Mouse (Mus musculus): Measurements from ENCODE around the gene Hjurp. TPM values are rescaled to one million over a fixed set of nuclear protein-coding genes. Genes with fewer than 3 reads are reported as not detected.

The Hjurp gene
- polyA plus RNA-seq, 1 experiment, result 29.4 TPM

DNA sequence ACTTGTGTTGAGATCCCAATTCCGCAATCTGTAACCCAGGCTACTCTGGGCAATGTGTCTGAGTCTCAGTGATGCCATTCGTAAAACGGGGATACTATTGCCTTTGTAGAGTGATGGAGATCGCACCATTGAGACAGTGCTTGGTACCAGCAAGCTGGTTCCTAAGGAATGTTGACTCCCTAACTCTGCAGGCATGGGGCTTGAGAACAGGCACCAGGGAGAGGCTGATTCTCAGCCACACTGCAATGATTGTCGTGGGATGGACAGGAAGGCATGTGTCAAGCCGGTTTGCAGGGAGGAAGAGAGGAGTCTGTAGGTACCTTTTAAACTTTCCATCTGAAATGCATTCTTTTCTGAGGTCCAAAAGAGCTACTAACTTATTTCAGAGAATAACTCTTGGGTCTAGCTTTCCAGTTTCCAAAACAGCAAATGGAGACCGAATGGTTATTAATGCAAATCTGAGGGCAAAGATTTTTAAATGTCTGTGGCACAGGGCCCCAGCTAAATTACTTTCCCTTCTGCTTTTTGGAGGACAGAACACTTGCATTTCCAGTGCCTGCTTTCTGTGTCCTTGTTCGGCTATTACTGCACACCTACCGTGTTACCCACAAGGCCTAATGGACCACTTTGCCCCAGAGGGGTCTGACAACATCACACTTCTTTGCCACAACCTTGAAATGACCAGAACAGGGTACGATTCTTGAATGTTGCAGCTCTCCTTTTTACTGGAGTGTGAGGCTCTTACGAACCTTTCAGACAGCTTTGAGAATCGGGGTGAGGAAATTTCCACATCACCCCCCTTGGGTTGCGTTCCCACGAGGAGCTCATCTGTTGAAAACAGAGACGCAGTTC, 6.2 kb upstream of the Hjurp start:
- 75% methylated on average over 15 of the region's 15 CpGs for WGBS
- H3K4me3 ChIP-seq (replicated peaks; ENCODE audit: extremely low read depth, low read depth, low read length), result no peak overlapping the region
- no peak for TF ChIP-seq CTCF (IDR thresholded peaks at IDR 0.05; ENCODE audit: insufficient read depth, low read length)
- TF ChIP-seq POLR2A (IDR thresholded peaks at IDR 0.05; ENCODE audit: borderline replicate concordance, extremely low read depth, low read depth, low read length), result no peak
- no peaks in the 10 kb centered on the region for H3K4me1 ChIP-seq (ENCODE audit: control insufficient read depth, insufficient read depth, low read length)
- no peak for DNase-seq

DNA sequence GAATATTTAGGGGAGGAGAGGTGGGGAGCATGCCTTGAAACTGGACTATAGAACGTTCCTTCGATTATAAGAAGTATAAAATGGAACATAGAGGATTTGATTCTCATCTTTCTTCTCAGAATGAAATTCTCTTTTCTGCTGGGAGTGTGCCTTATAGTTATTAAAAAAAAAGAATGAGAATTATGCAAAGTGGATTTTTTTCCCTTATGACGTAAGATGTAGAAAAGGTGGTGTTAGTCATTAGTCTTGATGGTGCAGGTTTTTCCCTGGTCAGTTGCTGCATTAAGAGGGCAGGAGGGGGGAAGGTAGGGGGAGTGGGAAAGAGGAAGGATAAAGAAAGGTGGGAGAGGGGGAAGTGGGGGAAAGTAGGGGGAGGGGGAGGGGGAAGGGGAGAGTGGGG, 4.9 kb upstream of the Hjurp start:
- Histone ChIP-seq H3K4me1 (ENCODE audit: control insufficient read depth, insufficient read depth, low read length) (no peaks in the 10 kb centered on the region), H3K4me3 (replicated peaks; ENCODE audit: extremely low read depth, low read depth, low read length) (no peak overlapping the region)
- TF ChIP-seq CTCF (IDR thresholded peaks at IDR 0.05; ENCODE audit: insufficient read depth, low read length) (no peak), POLR2A (IDR thresholded peaks at IDR 0.05; ENCODE audit: borderline replicate concordance, extremely low read depth, low read depth, low read length) (no peak)
- 55% methylated on average over 3 of the region's 3 CpGs for WGBS
- DNase-seq, result no peak

- DNase-seq, result peak; percentile 25
- WGBS, result 62% methylated on average over 15 of the region's 15 CpGs
- Histone ChIP-seq H3K4me1 (ENCODE audit: control insufficient read depth, insufficient read depth, low read length) (peaks cover 7% of the 10 kb centered on the region; the same call in 1 of the 2 replicates), H3K4me3 (replicated peaks; ENCODE audit: extremely low read depth, low read depth, low read length) (no peak overlapping the region)
- TF ChIP-seq CTCF (IDR thresholded peaks at IDR 0.05; ENCODE audit: insufficient read depth, low read length) (no peak), POLR2A (IDR thresholded peaks at IDR 0.05; ENCODE audit: borderline replicate concordance, extremely low read depth, low read depth, low read length) (no peak)
Observed at GRCm38 (mm10) chr1:88280006-88280690, 2.7 kb upstream of the Hjurp start.

GRCm38 (mm10) chr1:88279111-88280005, 1.9 kb upstream of the Hjurp start:
- Histone ChIP-seq H3K4me3 (replicated peaks; ENCODE audit: extremely low read depth, low read depth, low read length) (no peak overlapping the region), H3K4me1 (ENCODE audit: control insufficient read depth, insufficient read depth, low read length) (peaks cover 7% of the 10 kb centered on the region; the same call in 1 of the 2 replicates)
- peak; percentile 40 for DNase-seq
- TF ChIP-seq POLR2A (IDR thresholded peaks at IDR 0.05; ENCODE audit: borderline replicate concordance, extremely low read depth, low read depth, low read length) (no peak), CTCF (IDR thresholded peaks at IDR 0.05; ENCODE audit: insufficient read depth, low read length) (no peak)
- 43% methylated on average over 9 of the region's 9 CpGs for WGBS

- WGBS, result 61% methylated on average over 18 of the region's 18 CpGs
- H3K4me3 ChIP-seq (replicated peaks; ENCODE audit: extremely low read depth, low read depth, low read length), result peak overlapping the region; percentile 67
- DNase-seq, result no peak
Observed at GRCm38 (mm10) chr1:88277818-88278511, 532 bp upstream of the Hjurp start.

DNA sequence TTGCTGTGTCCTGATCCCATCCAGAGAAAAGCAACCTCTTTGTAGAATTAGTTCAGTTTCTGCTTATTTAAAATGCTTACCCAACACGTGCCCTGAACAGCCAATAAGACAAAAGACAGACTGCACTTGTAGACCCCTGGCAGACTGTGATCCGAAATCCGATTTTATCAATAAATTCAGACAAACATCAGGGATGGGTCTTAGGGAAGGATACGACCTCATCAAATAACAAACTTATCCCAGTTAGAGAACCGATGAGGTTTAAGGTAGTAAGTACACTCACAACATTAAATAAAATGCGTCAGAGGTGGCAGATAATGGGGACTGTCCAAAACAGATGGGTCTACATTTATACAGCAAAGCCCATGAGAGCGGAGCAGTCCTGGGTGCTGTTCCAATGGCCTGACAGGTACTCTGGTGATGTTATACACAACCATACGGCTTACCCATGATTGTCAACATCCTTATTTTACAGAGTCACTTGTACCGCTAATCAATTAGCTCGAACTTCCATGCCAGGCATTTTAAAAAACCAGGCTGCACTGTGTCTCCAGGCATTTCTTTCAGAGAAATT, 822 bp downstream of the Hjurp start:
- TF ChIP-seq POLR2A (IDR thresholded peaks at IDR 0.05; ENCODE audit: borderline replicate concordance, extremely low read depth, low read depth, low read length), result no peak
- no peak for TF ChIP-seq CTCF (IDR thresholded peaks at IDR 0.05; ENCODE audit: insufficient read depth, low read length)
- Histone ChIP-seq H3K4me3 (replicated peaks; ENCODE audit: extremely low read depth, low read depth, low read length) (peak overlapping the region; percentile 67), H3K4me1 (ENCODE audit: control insufficient read depth, insufficient read depth, low read length) (peaks cover 7% of the 10 kb centered on the region; the same call in 1 of the 2 replicates)
- WGBS, result 11% methylated on average over 10 of the region's 10 CpGs
- DNase-seq, result peak; percentile 60

More at GRCm38 (mm10) chr1:88277818-88278511, 532 bp upstream of the Hjurp start:
- no peak for TF ChIP-seq CTCF (IDR thresholded peaks at IDR 0.05; ENCODE audit: insufficient read depth, low read length)
- no peak for TF ChIP-seq POLR2A (IDR thresholded peaks at IDR 0.05; ENCODE audit: borderline replicate concordance, extremely low read depth, low read depth, low read length)
- H3K4me1 ChIP-seq (ENCODE audit: control insufficient read depth, insufficient read depth, low read length), result peaks cover 7% of the 10 kb centered on the region; the same call in 1 of the 2 replicates

DNA sequence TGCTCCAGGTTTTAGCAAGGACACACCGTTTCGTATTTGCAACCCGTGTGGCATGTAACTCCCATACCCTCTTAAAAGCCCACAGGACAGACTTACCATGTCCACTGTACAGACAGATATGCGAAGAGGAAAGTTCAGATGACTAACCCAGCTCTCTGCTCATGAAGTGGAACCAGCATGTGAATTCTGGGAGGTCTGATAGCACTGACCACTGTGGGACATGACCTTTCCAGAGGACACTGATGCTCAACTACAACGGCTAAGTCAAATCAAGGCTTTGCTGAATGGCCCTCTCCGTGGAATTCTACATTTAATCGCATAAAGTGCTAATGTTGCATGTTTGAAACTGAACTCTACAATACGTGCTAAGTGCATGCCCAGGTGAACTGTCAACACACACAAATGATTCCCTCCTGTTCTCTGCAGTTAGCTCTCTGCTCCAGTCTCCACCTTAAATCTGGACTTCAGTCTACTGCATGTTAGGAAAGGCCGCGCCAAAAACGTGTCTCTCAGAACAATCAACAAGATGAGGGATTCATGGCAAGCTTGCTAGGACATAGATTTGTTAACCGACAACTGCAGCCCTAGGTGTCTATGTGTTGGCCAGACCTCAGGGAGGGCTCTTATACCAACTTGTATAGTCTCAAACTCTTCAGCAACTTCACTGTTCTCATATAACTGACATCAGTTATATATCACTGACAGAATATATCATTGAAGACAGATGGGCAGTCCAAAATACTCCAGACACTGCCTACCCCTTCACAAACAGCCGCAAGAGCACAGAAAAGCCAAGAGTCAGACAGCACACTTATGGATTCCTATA, 1.5 kb downstream of the Hjurp start:
- Histone ChIP-seq H3K4me1 (ENCODE audit: control insufficient read depth, insufficient read depth, low read length) (peaks cover 7% of the 10 kb centered on the region; the same call in 1 of the 2 replicates), H3K4me3 (replicated peaks; ENCODE audit: extremely low read depth, low read depth, low read length) (no peak overlapping the region)
- 57% methylated on average over 13 of the region's 13 CpGs for WGBS
- TF ChIP-seq POLR2A (IDR thresholded peaks at IDR 0.05; ENCODE audit: borderline replicate concordance, extremely low read depth, low read depth, low read length) (no peak), CTCF (IDR thresholded peaks at IDR 0.05; ENCODE audit: insufficient read depth, low read length) (no peak)
- DNase-seq, result peak; percentile 20
